Mouse (Mus musculus) cortical plate, adult 2 months (tissue): Measurements from ENCODE around the gene Ano2.
A peak's percentile ranks its signal among the peaks of the same experiment; 100 is the strongest.

Source experiments
- CTCF ChIP-seq: fragments of 200-500 bp; IDR thresholded peaks from 2 replicates; pipeline ENCODE4 v1.5.1; 2011; ENCODE audit warnings: mild to moderate bottlenecking, control low read depth, low read length; ENCODE audit not compliant: insufficient read depth; ENCODE audit errors: extremely low read depth
- POLR2A ChIP-seq: fragments of 200-500 bp; IDR thresholded peaks from 2 replicates; pipeline ENCODE4 v1.6.1; 2011; ENCODE audit warnings: mild to moderate bottlenecking, low read length, control low read depth; ENCODE audit not compliant: insufficient read depth; ENCODE audit errors: extremely low read depth

GRCm38 (mm10) chr6:126045931-126046330 lies 355.7 kb downstream of the Ano2 start:
- TF ChIP-seq POLR2A (no peak), CTCF (peak; percentile 34)
